Mouse (Mus musculus) spleen, adult 2 months (tissue): Measurements from ENCODE around the gene Gabbr2.

Experiments
- CTCF ChIP-seq: fragments of 200-500 bp; IDR thresholded peaks from 2 replicates; pipeline ENCODE4 v1.5.1; 2011; ENCODE audit warnings: mild to moderate bottlenecking, inconsistent platforms; ENCODE audit not compliant: insufficient read depth, insufficient read length, insufficient replicate concordance; ENCODE audit errors: extremely low read depth
- POLR2A ChIP-seq: fragments of 200-500 bp; IDR thresholded peaks from 2 replicates; pipeline ENCODE4 v1.6.1; 2011; ENCODE audit warnings: low read depth, low read length, inconsistent platforms

GRCm38 (mm10) chr4:46690565-46690964 lies 301.1 kb downstream of the Gabbr2 start:
- TF ChIP-seq CTCF (no peak), POLR2A (no peak)
